Mouse (Mus musculus) forebrain, postnatal 0 days (tissue): Measurements from ENCODE around the gene Insig1. TPM values are rescaled to one million over a fixed set of nuclear protein-coding genes. Genes with fewer than 3 reads are reported as not detected.

Experiments
- ATAC-seq: fragments of 200-750 bp; cut with Nextera tagmentation; 2 replicates; pipeline ENCODE4 v1.8.0; 2017; ENCODE audit warnings: mild to moderate bottlenecking, moderate library complexity
- DNase-seq: peaks from one replicate; pipeline ENCODE4 v3.0.0-alpha.2; 2015
- H3K27ac ChIP-seq: fragments of 300-500 bp; sonication (generic); 2 replicates; pipeline ENCODE4 v1.5.1; 2014; ENCODE audit warnings: low read depth, mild to moderate bottlenecking, antibody characterized with exemption, low read length, moderate library complexity, mixed read lengths
- H3K27me3 ChIP-seq: fragments of 300-500 bp; sonication (generic); 2 replicates; pipeline ENCODE4 v1.6.1; 2014; ENCODE audit warnings: mild to moderate bottlenecking, low read length, mixed read lengths; ENCODE audit not compliant: insufficient read depth
- H3K36me3 ChIP-seq: fragments of 300-500 bp; sonication (generic); 2 replicates; pipeline ENCODE4 v1.6.1; 2014; ENCODE audit warnings: mild to moderate bottlenecking, moderate library complexity; ENCODE audit not compliant: insufficient read depth
- H3K4me1 ChIP-seq: fragments of 300-500 bp; sonication (generic); 2 replicates; pipeline ENCODE4 v1.6.1; 2014; ENCODE audit warnings: antibody characterized with exemption; ENCODE audit not compliant: insufficient read depth
- H3K4me2 ChIP-seq: fragments of 300-500 bp; sonication (generic); 2 replicates; pipeline ENCODE4 v1.6.1; 2014; ENCODE audit warnings: low read depth, mild to moderate bottlenecking, moderate library complexity
- H3K4me3 ChIP-seq: fragments of 300-500 bp; sonication (generic); 2 replicates; pipeline ENCODE4 v1.5.1; 2014; ENCODE audit warnings: low read depth, low read length, mixed read lengths
- H3K9ac ChIP-seq: fragments of 300-500 bp; sonication (generic); 2 replicates; pipeline ENCODE4 v1.6.1; 2014; ENCODE audit warnings: mild to moderate bottlenecking
- H3K9me3 ChIP-seq: fragments of 300-500 bp; sonication (generic); 2 replicates; pipeline ENCODE4 v1.6.1; 2016; ENCODE audit warnings: low read length
- CTCF ChIP-seq: sonication (generic); IDR thresholded peaks from 2 replicates; pipeline ENCODE4 v1.5.1; 2016; ENCODE audit warnings: antibody characterized with exemption, control low read depth, low read depth
- WGBS: fragments of 180-500 bp; shearing (Covaris S2); extraction: QIAGEN DNeasy Blood & Tissue Kit; methylation state at CpG from one replicate; pipeline ENCODE4 v1.1.7; 2014; 5-methylcytosine and 5-hydroxymethylcytosine counted together
- polyA plus RNA-seq: library from polyadenylated mRNA; unstranded; fragments of >200 nt; fragmentation: Nextera tagmentation; extraction: Ambion mirVana; gene quantifications from 2 replicates; pipeline ENCODE4 v1.2.1, GENCODE M21; 2015
- total RNA-seq: library from RNA; depleted of rRNA; stranded (reverse); fragments of >200 nt; gene quantifications from 2 replicates; pipeline ENCODE4 v1.2.3, GENCODE M21; 2014; rRNA removed

Gene Insig1
- total and polyA plus RNA-seq, 2 experiments from 2014 or later, result 101 to 127 TPM

DNA sequence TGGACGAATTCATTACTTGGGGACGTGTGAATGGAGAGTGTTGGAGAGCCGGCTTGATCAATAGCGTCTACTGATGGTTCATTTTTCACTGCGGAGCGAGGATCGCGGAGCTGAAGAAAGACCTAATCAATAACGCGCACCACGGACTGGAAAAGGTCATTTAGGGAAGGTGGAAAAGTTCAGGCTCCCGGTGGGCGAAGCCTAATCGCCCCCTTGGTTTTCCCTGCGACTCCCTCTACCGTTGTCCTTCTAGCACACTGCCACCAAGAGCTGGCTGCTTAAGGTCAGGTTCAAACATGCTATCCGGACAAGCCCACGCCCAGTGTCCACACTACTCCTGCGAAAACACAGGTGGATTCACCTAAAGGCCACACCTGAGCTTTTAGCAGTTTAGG is 47.4 kb downstream of the Insig1 start:
- Histone ChIP-seq H3K4me1 (no peaks in the 10 kb centered on the region), H3K4me3 (no peak overlapping the region), H3K9me3 (no peaks in the 10 kb centered on the region), H3K4me2 (0 out of 2 replicates have a peak overlapping the region, but pooled peaks have one; percentile 18), H3K9ac (no peak overlapping the region), H3K36me3 (no peaks in the 10 kb centered on the region), H3K27ac (no peak overlapping the region), H3K27me3 (peaks cover 60% of the 10 kb centered on the region)
- ATAC-seq (no peak), DNase-seq (no peak)
- 2% methylated on average over 19 of the region's 19 CpGs for WGBS
- no peak for TF ChIP-seq CTCF

DNA sequence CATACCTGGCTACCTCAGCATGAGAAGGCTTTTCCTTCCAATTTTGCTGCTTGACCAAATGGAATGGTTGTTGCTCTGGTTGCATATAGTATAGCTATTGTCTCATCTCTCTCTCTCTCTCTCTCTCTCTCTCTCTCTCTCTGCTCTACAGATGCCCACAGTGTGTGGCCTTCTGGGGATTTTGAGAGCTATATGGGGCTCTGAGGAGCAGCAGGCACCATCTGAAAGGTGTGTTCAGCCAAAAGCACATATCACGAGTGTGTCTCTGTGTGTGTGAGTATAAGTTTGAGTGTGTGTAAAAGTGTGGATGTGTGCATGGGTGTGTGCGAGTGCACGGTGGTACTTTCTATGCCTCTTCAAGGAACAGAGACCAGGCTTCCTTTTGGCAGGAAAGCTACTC is 48.4 kb downstream of the Insig1 start:
- no peak for TF ChIP-seq CTCF
- Histone ChIP-seq H3K9me3 (no peaks in the 10 kb centered on the region), H3K4me1 (no peaks in the 10 kb centered on the region), H3K4me2 (no peak overlapping the region), H3K27me3 (peaks cover 70% of the 10 kb centered on the region), H3K27ac (no peak overlapping the region), H3K4me3 (no peak overlapping the region), H3K36me3 (no peaks in the 10 kb centered on the region), H3K9ac (no peak overlapping the region)
- DNase-seq (no peak), ATAC-seq (no peak)
- WGBS, result 22% methylated on average over 3 of the region's 3 CpGs

DNA sequence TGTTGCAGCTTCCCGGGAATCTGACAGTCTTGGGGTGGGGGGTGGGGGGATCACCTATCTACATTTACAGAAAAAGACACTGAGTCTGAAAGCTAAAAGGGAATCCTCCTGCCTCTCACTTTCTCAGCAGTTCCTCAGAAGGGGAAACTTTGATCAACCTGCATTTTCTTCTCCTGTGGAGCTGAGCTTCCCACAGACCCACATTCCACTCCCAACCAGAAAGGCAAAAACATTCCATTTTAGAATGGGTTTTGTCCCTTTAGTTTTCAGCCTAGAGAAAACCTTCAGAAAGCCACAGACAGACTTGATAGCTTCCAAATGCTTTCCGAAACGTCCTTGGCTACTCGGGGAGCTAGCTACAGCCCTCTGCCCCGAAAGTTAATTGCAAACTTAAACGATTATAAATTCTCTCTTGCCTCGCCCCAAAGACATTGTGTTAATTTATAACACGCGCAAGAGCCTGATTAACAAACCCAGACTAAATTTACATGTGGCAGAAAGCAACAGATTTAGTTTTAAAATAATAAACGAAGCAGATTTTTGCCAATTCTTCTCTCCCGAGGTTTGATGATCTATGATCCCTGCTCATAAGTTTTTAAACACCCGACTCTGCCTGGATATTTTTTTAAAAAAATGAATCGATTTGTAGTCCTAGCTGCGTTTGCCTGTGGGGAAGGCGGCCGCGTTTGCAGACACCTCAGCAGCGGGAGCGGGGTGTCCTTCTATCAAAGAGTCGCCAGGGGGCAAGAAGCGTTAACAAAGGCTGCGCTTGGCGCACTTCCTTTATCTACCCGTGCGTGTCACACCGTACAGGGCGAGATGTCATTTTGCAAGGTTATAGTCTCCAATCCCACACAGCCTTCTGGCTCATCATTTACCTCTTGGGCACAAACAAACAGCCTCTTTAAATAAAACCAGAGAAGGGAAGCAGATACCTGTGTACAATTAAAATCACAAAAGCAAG is 51.6 kb downstream of the Insig1 start:
- no peak overlapping the region for H3K4me3 ChIP-seq
- DNase-seq (peak; percentile 84), ATAC-seq (peak; percentile 90)
- no peaks in the 10 kb centered on the region for H3K36me3 ChIP-seq
- H3K27me3 ChIP-seq, result peaks cover 90% of the 10 kb centered on the region
- TF ChIP-seq CTCF, result peak; percentile 67
- no peak overlapping the region for H3K4me2 ChIP-seq
- 1% methylated on average over 27 of the region's 27 CpGs for WGBS
- H3K9ac ChIP-seq, result no peak overlapping the region
- H3K4me1 ChIP-seq, result no peaks in the 10 kb centered on the region
- no peaks in the 10 kb centered on the region for H3K9me3 ChIP-seq
- H3K27ac ChIP-seq, result no peak overlapping the region

DNA sequence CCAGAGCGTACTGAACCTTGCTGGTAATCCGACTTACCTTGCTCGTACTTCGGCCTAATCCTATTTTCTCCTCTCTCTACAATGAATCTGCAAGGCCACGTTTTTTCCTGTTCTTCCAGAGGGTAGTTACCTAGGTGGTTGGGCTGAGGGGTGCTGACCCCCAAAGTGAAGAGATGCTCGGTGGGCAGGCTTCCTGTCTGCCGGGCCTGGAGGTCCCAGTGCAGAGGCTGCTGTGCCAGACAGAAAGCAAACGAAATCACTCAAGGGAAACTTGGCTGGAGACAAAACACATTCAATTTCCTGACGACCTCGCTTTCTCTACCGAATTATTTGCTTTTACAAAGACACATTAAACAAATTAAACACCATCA is 52.3 kb downstream of the Insig1 start:
- Histone ChIP-seq H3K27me3 (peaks cover 91% of the 10 kb centered on the region), H3K4me2 (no peak overlapping the region), H3K9ac (no peak overlapping the region), H3K4me1 (no peaks in the 10 kb centered on the region), H3K4me3 (no peak overlapping the region), H3K27ac (no peak overlapping the region), H3K36me3 (no peaks in the 10 kb centered on the region), H3K9me3 (no peaks in the 10 kb centered on the region)
- 0 out of 2 replicates have a peak, but pooled peaks have one; percentile 3 for ATAC-seq
- WGBS, result 2% methylated on average over 11 of the region's 11 CpGs
- no peak for DNase-seq
- no peak for TF ChIP-seq CTCF

DNA sequence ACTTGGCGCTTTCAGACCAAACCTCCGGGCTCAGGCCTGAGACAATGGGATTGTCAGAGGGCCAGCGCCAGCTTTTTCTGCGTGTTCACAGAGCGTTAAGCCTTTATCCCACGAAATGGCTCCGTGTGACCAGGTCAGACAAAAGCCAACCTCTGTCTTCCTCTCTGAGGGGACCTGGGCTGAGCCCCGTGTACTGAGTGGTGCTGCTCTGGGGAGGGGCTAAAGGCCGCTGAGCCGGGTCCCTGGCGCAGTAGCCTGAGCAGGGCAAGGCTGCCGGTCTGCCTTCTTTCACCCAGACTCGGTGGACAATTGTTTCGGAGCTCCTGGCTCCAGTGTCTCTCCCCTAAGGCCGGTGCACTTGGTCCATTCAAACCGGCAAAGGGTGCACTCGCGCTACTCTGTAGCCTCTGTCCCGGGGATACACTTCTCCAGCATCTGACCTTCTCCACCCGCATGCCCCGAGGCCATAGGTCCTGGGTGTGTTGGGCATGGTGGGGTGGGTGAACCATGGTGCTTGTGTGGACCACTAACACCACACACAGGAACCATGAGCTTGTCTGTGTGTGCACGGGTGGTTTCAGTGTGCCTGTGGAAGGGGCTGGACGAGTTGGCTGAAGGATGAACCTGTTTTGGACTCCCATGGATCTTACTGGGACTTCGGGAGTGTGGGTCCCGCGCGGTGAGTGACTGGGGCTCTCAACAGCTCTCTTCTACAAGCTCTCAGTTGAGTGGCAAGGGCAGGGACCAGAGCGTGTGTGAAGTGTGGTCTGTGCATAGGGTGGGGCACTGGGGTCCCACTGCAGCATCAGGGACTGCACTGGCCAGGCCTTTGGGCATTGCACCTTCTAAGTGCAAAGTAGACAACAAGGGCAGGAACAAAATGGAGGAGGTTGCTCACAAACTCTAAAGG is 53.4 kb downstream of the Insig1 start:
- peaks cover 81% of the 10 kb centered on the region for H3K27me3 ChIP-seq
- 3% methylated on average over 28 of the region's 28 CpGs for WGBS

More for the DNA sequence above, 53.4 kb downstream of the Insig1 start:
- 0 out of 2 replicates have a peak, but pooled peaks have one; percentile 21 for ATAC-seq
- H3K4me1 ChIP-seq, result no peaks in the 10 kb centered on the region
- peak; percentile 13 for DNase-seq
- no peak overlapping the region for H3K9ac ChIP-seq
- H3K4me3 ChIP-seq, result no peak overlapping the region
- H3K36me3 ChIP-seq, result no peaks in the 10 kb centered on the region
- H3K27ac ChIP-seq, result no peak overlapping the region
- H3K4me2 ChIP-seq, result peak overlapping the region; percentile 1; the same call in 1 of the 2 replicates
- H3K9me3 ChIP-seq, result no peaks in the 10 kb centered on the region
- TF ChIP-seq CTCF, result no peak

Other genes with a start within 250 kb of the Insig1 start
- 5.8 and 7.6 TPM in 2 replicates for gene Htr5a, start 229.2 kb upstream of the Insig1 start, total RNA-seq
- gene Htr5a, start 229.2 kb upstream of the Insig1 start, polyA plus RNA-seq, result 0.86 and 1.2 TPM in 2 replicates
- gene En2, start 94.3 kb downstream of the Insig1 start, total RNA-seq, result 0.05 and 0.46 TPM in 2 replicates
- not detected in 2 replicates for gene En2, start 94.3 kb downstream of the Insig1 start, polyA plus RNA-seq
- 0.38 and 1.6 TPM in 2 replicates for gene Cnpy1, start 174.4 kb downstream of the Insig1 start, total RNA-seq
- gene Cnpy1, start 174.4 kb downstream of the Insig1 start, polyA plus RNA-seq, result 0.40 and 0.44 TPM in 2 replicates
- gene Rbm33, start 245.8 kb downstream of the Insig1 start, total RNA-seq, result 25.9 and 41.7 TPM in 2 replicates
- gene Rbm33, start 245.8 kb downstream of the Insig1 start, polyA plus RNA-seq, result 11.4 and 12.5 TPM in 2 replicates